Mouse (Mus musculus) G1E (cell line): Measurements from ENCODE around the gene Ntn5.

Experiments
- CTCF ChIP-seq: IDR thresholded peaks from 2 replicates; pipeline ENCODE4 v1.5.1; 2012; ENCODE audit warnings: low read depth, low read length, inconsistent platforms, mixed read lengths
- GATA1 ChIP-seq: IDR thresholded peaks from 2 replicates; pipeline ENCODE4 v1.6.1; 2012; ENCODE audit warnings: borderline replicate concordance, low read length, inconsistent platforms, mixed read lengths
- TAL1 ChIP-seq: conservative IDR thresholded peaks from 2 replicates; pipeline ENCODE4 v1.6.1; 2012; ENCODE audit warnings: low read depth, low read length, inconsistent platforms, mixed read lengths

DNA sequence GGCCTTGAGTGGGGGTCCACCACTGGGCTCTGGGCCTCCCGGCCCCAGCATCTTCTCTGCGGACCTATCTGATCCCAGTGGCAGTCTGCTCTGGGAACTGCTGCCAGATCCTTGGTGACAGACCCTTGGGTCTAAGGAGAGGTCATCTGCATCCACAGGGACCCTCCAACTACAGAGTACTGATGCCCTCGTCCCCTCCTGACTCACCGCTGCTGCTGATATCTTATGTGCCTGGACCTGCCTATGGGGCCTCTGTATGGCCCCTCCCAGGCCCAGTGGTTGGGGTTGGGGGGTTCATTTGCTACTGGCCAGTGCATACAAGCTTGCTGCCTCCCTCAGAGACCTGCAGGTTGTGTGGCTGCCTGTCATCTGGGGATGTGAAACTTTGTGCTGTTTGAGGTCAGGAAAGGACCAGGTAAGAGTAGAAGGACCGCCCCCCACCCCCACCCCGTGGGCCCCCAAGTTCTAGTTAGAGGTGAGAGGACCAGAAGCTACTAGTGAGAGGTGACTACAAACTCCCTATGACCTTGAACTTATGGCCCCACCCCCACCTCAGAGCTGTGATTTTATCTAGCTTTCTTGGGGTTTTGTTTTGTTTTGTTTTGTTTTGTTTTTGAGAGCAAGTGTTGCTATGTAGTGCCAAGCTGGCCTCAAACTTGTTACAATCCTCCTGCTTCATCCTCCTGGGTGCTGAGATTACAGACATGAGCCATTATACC lies 38.8 kb upstream of the Ntn5 start:
- TF ChIP-seq CTCF (no peak), TAL1 (no peak), GATA1 (no peak)
